Mouse (Mus musculus): ENCODE results near the gene Gucy2f.

Gucy2f gene

GRCm38 (mm10) chrX:142196831-142197230 lies at the start of gene Gucy2f:
Gene Gucy2f, minus strand, starts transcription at chrX:142196931.
- DNase-seq, result no peak

- DNase-seq, result peak; percentile 27 to 50
Observed at GRCm38 (mm10) chrX:142245682-142246327, 49.1 kb upstream of the Gucy2f start.

- DNase-seq, result no peak
Observed at GRCm38 (mm10) chrX:142237101-142237500, 40.4 kb upstream of the Gucy2f start.

GRCm38 (mm10) chrX:142236146-142236545 lies 39.4 kb upstream of the Gucy2f start:
- peak; percentile 57 to 60 for DNase-seq

- DNase-seq, result no peak
Observed at GRCm38 (mm10) chrX:142228769-142229158, 32.0 kb upstream of the Gucy2f start.

GRCm38 (mm10) chrX:142228055-142228768 lies 31.5 kb upstream of the Gucy2f start:
- DNase-seq, result peak; percentile 63 to 81

GRCm38 (mm10) chrX:142227398-142228054 lies 30.8 kb upstream of the Gucy2f start:
- DNase-seq, result peak; percentile 64 to 68

- no peak for DNase-seq
Observed at GRCm38 (mm10) chrX:142226542-142226941, 29.8 kb upstream of the Gucy2f start, which contains the start of gene Nxt2. Gene Nxt2, plus strand, starts transcription at chrX:142226770.

GRCm38 (mm10) chrX:142200295-142200694 lies 3.6 kb upstream of the Gucy2f start:
- DNase-seq, result peak; percentile 31 to 38

- DNase-seq, result peak; percentile 32 to 40
Observed at GRCm38 (mm10) chrX:142195551-142195950, 1.2 kb downstream of the Gucy2f start.

GRCm38 (mm10) chrX:142194420-142194819 lies 2.3 kb downstream of the Gucy2f start:
- DNase-seq, result peak; percentile 72 to 76

GRCm38 (mm10) chrX:142190355-142190754 lies 6.4 kb downstream of the Gucy2f start:
- no peak for DNase-seq

GRCm38 (mm10) chrX:142189023-142189703 lies 7.6 kb downstream of the Gucy2f start:
- peak; percentile 62 to 75 for DNase-seq

GRCm38 (mm10) chrX:142182026-142182425 lies 14.7 kb downstream of the Gucy2f start:
- DNase-seq, result peak; percentile 27 to 46

- no peak for DNase-seq
Observed at GRCm38 (mm10) chrX:142176981-142177380, 19.8 kb downstream of the Gucy2f start.

- DNase-seq, result no peak
Observed at GRCm38 (mm10) chrX:142115779-142116178, 81.0 kb downstream of the Gucy2f start.

- no peak for DNase-seq
Observed at GRCm38 (mm10) chrX:142111236-142111635, 85.5 kb downstream of the Gucy2f start.

GRCm38 (mm10) chrX:142096904-142097303 lies 99.8 kb downstream of the Gucy2f start:
- DNase-seq, result peak; percentile 15 to 48

GRCm38 (mm10) chrX:142095579-142095978 lies 101.2 kb downstream of the Gucy2f start:
- no peak for DNase-seq

GRCm38 (mm10) chrX:142062585-142062984 lies 134.1 kb downstream of the Gucy2f start:
- DNase-seq, result no peak
